Mouse (Mus musculus): ENCODE measurements at regions not wholly inside any gene's neighbourhood (a gene's known extent, or its start where the extent isn't known, plus 50 kb on each side); places are given as distances from the start of the nearest gene placed in this dataset.
A peak's percentile ranks its signal among the peaks of the same experiment; 100 is the strongest.

DNA sequence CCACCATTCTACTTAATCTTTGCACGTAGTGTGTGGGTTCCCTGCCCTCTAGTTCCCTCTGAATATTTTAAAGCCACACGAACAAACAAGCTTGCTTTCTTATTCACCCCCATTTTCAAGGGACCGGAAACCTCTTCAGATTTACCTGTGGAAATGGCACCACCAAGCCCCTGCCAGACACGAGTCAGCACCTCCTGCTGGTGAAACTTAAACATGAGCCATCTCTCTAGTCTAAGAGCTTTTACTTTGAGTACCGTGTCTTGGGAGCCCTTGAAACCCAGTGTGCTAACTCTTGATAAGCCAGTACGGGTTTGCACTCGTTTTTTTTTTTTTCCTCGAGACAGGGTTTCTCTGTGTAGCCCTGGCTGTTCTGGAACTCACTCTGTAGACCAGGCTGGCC, 59.7 kb upstream of the Psmd7 start:
- TF ChIP-seq POLR2A (IDR thresholded peaks at IDR 0.05; ENCODE audit: insufficient read depth, low read length) (no peak), CTCF (IDR thresholded peaks at IDR 0.05; ENCODE audit: low read depth, low read length) (peak; percentile 28)
